Mouse (Mus musculus): Measurements from ENCODE around the gene Sugp1.
"Not testable (repeated sequence)": the region's sequence is repeated elsewhere in the genome, so short reads cannot be mapped to it uniquely, and the experiment has no call there.

Gene Sugp1

DNA sequence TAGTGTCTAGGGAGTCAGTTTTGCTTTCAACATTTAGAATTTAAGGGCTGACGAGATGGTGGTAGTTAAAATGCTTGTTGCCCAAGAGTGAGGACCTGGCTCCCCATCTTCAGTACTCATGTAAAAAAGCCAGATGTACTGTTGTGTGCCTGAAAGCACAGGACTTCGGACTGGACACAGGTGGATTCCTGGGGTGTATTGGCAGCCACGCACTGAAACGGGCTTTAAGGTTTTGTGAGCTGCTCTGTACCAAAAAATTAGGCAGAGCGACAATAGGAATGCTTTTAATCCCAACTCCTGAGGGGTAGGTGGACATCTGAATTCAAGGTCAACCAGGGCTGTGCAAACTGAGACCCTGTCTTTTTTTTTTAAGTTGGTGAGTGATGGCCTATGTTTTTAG, 1.4 kb downstream of the Sugp1 start:
- no peak for DNase-seq (ENCODE audit: inconsistent ontology term)

DNA sequence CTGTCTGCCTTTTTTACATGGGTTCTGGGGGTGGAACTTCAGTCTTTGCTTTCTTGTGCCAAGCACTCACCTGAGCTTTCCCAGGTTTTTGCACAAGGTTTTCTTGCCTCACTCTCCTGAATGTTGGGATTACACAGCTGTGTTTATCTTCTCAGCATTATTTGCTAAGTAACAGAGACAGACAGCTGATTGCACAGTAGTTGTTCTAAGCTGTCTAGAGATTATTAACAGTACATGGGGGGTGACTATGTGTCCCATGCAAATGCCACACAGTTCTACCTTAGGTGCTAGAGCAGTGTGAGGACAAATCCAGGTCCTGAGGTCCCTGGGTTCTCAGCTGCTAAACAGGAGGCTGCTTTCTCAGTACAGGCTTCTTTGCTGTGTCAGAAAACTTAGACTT, 7.0 kb downstream of the Sugp1 start:
- DNase-seq (ENCODE audit: inconsistent ontology term): no peak

DNA sequence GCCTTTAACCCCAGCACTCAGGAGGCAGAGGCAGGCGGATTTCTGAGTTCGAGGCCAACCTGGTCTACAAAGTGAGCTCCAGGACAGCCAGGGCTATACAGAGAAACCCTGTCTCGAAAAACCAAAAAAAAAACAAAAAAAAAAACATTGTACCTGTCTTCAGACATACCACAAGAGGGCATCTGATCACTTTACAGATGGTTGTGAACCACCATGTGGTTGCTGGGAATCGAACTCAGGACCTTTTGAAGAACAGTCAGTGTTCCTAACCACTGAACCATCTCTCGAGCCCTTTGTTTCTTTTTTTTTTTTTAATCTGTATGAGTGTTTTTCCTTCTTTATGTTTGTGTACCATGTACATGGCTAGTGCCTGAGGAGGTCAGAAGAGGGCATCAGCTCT, 7.8 kb downstream of the Sugp1 start:
- not testable (repeated sequence) for DNase-seq (ENCODE audit: inconsistent ontology term)

DNA sequence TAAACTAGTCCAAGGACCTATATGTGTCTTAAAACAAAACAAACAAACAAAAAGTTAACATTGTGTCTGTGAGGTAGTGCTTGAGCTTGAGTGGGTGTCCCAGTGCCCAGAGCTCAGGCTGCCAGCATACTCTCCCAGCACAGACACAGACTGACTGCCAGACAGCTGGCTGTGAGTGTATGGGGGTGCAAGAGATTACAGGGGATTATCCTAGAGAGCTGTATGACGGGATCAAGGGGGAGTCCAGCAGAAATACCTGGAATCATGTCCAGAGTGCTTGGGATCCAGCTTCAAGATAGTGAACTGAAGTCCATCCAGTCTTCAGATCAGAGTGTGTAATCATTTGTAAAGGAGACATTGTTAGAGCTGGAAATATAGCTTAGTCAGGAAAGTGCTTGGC, 15.1 kb downstream of the Sugp1 start:
- DNase-seq (ENCODE audit: inconsistent ontology term): no peak

DNA sequence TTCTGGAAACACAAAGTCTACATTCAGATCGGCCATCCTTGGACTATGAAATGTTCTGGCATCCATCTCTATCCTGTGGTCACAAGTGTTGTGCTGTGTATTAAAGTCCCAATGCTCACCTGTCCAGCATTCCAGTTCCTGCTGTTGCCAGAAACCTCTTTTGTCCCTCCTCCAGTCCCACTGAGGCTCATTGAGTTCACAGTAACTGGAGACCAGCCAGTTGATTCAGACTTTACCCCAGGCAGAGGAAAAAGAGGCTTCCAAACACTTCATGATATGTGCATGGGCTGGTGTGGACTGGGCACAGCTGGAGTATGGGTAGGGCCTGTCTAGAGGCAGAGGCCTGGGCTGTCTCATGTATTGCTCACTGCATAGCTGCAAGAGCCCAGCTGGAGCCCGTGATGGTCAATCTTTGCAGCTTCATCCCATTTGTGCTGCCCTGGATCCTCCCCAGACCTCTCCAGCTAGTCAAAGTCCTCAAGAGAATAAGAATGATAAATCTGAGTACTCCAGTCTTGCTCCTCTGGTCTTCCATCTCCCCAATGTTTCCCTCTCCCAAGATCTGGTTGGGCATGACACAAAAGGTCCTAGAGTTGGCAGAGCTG, 29.3 kb downstream of the Sugp1 start:
- no peak for DNase-seq (ENCODE audit: inconsistent ontology term)

DNA sequence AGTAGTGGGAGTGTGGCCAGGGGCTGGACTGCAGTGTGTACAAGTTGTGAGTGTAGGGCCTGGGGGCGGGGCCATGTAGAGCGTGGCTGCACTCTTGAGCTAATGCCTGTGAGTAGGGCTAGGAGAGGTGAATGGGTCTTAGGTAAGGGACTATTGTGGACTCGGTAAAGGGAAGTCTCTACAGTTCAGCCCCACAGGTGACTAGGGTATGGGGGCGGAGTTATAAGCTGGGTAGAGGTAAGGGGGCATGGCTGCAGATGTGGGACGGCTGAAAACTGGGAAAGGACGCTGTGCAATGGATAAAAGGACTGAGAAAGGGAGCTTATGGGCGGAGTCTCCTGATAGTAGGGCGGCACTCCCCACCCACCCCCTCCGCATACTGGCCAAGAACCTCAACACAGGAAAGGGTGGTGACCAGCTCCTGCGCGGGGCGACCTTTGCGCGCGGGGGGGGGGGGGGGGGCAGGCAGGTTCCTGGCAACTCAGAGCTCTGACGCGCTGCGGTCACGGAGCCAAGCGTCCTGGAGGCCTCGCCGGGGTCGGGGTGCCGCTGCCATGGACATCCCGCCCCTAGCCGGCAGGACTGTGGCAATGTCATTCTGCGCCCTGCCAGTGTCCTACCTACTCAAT, 29.9 kb downstream of the Sugp1 start, which contains the start of gene Tm6sf2:
TSS of gene Tm6sf2 (plus strand) at position 484 of the 629 bp plus-strand sequence.
- no peak for DNase-seq (ENCODE audit: inconsistent ontology term)

DNA sequence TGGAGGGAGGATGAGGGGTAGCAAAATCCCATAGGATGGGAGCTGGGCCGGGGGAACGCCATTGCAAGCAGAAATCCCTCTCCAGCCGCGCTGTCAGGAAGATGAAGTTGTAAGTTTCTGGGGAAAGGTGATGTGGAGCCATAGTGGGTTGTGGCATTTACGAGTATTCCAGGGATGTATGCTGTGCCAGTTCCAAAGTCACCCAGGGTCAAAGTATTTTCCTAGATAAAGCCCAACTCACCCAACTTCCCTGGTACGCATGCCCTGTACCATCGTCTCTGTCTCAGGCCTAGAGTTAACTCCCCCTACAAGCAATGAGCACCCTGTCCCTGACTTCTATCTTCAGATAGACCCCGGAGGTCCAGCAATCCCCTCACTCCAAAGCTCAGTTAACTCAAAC, 30.5 kb downstream of the Sugp1 start:
- DNase-seq (ENCODE audit: inconsistent ontology term): no peak

DNA sequence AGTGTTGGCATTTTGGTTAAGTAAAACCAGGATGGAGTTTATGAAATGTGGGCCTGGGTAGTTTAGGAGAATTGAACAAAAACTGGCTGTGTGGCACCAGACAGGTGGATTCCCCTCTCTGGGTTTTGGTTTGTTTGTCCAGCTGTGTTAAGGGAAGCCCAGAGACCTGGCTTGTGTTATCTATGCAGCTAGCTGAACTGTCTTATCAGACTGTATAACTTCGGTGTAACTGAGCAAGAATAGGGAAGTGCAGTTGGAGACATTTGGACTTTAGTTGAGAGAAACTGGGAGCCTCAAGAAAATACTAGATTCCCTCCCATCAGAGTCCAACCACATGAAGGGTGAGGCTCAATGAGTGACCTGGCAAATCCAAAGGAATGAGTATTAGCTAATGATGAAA, 31.1 kb downstream of the Sugp1 start:
- no peak for DNase-seq (ENCODE audit: inconsistent ontology term)

DNA sequence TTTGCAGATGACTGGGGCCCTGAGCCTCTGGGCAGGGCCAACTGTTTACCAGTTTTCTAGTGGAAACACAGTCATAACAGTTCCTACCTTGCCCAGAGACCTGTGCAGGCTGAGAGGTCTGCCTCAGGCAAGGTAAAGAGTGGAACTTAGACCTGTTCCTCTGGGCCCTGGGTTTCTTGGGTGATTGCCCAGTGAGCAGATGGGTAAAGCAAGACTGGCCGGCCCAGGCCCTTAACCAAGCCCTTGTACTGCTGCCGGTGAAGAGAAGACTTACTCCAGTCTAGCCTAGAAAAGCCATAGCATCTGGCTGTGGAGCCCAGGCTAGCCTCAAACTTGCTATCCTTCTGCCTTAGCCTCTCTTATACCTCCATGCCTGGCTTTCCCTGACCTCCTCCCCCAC, 39.4 kb downstream of the Sugp1 start:
- DNase-seq (ENCODE audit: inconsistent ontology term): no peak

DNA sequence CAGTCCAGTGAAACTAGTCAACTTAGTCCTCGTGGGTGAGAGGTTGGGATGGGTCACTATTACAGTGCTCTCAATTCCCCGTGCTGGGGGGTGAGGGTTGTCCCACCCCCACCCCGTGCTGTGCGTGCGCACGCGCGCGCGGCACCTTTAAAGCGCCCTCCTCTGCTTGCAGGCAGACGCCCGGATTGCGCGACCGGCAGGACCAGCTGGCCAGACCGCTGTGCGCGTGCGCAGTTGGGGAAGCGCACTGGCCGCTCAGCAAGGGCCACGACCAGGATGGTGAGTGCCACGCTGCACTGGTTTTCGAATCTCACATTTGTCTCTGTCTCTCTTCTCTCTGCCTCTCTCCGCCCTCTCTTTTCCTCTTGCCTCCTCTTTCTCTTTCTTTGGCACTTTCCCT, 40.7 kb downstream of the Sugp1 start, which contains the start of gene Hapln4:
TSS of gene Hapln4 (plus strand) at position 173 of the 400 bp plus-strand sequence.
- DNase-seq (ENCODE audit: inconsistent ontology term): peak; percentile 63

DNA sequence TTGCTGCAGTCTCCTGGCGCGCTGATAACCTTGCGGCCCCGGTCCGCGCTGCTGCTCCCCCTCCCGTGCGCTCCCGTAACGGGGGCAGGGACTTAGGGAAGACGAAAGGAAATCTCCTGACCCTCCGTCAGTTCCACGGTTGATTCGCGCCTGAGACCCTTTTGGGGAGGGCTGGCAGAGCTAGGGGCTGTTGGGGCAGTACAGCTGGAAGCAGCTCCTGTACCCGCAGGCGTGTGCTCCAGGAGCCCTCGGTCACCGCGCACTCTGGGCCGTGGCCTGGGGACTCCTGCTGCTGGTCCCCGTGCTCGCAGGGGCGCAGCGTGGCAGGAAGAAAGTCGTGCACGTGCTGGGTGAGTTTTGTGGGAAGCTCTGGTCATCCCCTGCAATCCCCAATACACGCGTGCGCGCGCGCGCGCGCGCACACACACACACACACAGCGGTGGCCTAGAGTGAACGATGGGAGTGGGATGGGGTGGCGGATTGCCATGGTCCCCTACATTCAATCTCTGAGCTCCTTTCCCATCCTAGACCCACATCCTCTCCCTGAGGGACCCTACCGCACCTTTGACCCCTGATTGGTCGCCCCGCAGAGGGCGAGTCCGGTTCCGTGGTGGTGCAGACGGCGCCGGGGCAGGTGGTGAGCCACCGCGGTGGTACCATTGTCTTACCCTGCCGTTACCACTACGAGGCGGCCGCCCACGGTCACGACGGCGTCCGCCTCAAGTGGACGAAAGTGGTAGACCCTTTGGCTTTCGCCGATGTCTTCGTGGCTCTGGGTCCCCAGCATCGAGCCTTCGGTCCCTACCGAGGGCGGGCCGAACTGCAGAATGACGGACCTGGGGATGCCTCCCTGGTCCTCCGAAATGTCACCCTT, 41.8 kb downstream of the Sugp1 start:
- DNase-seq (ENCODE audit: inconsistent ontology term): peak; percentile 44

DNA sequence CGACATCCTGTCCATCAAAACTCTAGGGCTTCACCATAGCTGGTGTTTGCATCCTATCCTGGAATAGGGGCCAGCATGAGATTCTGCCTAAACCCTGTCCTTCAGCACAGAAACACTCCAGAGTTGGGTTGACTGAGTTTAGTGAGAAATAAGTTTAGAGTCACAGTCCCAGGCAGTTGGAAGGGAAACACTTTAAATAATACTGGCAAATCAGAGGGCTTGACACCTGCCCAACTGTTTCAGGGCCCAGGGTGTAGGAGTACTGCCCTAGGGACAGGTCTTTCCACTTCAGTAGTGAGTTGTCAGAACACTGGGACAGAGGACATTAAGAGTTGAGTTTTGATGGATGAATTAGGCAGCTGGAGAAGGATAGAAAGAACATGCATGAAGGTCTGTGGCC, 43.5 kb downstream of the Sugp1 start:
- DNase-seq (ENCODE audit: inconsistent ontology term): no peak

DNA sequence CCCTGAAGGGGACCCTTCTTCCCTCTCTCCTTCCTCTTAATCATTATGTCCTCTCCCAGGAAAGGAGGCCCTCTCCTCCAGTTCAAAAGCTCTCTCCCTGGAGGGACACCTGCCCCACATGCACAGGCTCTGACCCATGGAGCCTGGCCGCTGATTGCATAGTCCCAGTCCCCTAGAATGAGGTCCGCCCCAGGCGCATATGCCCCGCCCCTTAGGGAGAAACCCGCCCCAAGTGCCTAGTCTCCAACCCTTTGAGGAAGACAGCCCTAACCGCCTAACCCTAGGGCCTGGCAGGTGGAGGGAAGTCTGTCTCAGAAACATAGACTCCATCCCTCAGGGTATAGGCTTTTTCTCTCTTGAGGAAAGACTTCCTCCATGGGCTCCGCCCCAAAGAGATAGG, 44.6 kb downstream of the Sugp1 start:
- DNase-seq (ENCODE audit: inconsistent ontology term): no peak

DNA sequence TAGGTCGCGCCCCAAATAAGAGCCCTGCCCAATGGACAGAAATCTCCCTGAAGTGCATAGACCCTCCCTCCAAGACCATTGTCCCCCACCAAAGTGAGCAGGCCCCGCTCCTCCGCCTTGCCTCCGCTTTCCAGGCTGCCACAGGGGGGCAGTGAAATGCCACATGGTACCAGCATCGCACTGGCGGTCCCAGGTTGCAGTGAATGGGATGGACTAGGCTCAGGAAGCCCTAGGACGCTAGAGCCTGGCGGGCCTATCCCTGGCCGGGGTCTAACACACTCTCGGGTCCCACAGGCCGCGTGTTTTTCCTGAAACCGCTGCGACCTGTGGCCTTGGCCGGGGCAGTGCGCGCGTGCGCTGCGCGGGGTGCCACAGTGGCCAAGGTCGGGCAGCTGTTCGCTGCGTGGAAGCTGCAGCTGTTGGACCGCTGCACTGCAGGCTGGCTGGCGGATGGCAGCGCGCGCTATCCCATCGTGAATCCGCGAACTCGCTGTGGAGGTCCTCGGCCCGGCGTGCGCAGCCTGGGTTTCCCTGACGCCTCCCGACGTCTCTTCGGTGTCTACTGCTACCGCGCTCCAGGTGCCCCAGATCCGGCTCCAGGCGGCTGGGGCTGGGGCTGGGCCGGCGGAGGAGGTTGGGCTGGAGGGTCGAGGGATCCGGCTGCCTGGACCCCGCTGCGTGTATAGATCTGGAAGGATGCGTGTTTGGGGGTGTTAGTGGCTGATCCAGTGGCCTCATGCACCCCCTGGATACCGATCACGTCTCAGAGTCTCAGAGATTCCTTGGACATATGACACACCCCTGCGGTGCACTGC, 45.4 kb downstream of the Sugp1 start:
- DNase-seq (ENCODE audit: inconsistent ontology term): peak; percentile 58

DNA sequence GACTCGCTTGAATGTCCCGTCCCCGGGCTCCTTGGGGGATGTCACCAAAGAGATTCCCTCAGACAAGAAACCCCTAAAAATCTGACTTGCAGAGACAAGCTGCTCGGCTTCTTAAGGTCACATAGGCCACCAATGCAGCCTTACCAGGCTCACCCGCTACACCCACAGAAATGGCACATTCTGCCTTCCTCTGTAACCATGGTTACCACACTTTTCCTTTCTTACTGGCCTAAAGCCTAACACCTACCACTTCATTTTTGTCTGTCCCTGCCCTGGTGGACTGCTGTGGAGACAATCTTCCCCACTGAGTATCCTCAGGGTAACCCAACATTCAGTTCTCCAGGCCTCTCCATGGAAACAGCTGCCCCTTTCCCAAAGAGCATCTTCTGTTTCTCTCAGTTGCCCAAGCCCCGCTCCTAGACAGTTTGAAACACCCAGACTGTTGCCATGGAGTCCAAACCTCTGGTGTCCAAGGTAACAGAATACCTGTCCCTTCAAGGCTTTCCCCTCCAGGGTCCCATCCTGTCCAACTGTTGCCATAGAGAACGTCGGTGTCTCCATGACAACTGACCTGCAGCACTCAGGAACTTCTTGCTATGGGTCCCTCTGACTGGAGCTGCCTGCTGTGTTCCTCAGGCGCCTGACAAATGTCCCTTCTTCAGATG, 46.8 kb downstream of the Sugp1 start:
- no peak for DNase-seq (ENCODE audit: inconsistent ontology term)

DNA sequence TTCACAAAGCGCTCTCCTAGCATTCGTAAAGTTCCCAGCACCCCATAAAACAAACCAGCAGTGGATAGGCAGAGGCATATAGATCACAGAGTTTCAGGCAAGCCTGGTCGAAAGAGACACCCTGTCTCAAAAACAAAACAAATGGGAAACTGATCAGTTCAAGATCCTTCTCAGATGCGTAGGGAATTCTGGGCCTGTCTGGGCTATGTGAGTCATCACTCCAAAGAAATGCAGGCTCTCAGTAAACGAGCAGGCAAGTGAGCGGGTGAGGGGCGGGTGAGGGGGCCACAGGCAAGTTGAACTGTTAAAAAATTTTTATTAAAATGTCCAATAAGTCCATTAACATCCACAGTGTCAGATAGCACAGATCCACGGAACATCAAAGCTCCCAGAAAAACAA, 50.2 kb downstream of the Sugp1 start:
- DNase-seq (ENCODE audit: inconsistent ontology term): no peak

DNA sequence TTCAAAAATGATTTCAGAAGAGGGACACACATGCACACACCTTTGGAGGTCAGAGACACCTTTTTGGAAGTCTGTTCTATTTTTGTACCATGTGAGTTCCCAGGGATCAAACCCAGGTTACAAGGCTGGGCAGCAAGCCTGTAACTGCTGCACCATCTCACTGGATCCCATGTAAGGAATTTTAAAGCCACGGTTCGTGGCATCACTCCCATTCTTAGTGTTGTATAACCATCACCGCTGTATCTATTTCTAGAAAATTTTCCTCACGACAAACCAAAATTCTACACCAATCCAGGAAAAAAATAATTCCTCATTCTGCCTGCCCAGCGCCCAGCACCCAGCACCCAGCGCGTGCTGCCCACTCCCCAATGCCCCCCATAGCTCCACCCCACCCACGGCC, 56.7 kb downstream of the Sugp1 start:
- no peak for DNase-seq (ENCODE audit: inconsistent ontology term)

DNA sequence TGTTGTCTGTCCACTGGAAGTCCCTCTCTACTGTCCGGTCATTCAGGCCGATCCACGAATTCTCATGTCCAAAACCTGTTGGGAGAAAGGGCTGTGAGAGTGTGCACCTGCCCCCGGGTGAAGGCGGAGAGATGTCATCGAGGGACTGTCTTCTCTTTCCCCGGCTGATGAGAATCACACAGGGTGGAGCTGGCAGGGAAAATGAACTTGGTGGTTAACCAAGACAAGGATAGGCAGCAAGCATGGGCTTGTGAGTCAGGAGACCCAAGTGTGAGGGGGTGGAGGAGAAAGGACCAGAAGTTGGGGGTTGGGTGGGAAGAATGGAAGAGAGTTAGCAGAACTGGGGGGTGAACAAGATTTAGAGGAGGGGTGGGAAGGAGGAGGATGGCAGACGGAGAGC, 57.6 kb downstream of the Sugp1 start:
- no peak for DNase-seq (ENCODE audit: inconsistent ontology term)

DNA sequence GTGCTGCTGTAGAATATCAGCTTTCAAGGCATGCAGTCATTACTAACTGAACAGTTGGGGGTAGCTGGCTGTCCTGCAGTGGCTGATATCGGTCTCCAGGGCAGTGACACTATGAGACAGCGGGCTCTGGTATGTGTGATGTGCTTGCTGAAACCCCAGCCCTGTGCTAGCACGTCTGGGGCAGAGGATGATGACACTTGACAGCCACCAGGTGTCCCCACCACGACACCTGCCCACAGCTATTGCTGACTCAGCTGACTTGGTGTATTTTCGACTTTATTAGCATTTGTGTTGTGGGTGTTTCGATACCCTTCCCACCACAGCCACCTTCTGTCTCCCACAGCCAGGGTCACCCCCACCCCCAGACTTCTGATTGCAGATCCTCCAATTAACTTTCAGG, 61.9 kb downstream of the Sugp1 start:
- peak; percentile 63 for DNase-seq (ENCODE audit: inconsistent ontology term)

DNA sequence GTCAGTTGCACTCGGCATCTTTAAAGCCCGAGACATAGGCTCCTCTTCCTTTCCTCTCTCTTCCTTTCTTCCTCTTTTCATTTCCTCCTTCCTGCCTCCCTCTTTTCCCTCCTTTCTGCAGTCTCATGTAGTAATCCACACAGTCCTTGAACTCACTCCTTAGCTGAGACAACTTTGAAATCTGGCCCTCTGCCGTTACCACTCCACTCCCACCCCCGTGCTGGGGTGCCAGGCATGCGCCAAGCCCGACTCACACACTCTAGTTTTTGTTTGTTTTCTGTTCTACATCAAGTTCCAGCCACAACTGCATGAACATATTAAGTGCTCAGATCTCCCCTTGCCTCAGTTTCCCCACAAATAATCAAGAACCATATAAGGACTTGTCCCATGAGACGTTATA, 62.3 kb downstream of the Sugp1 start:
- DNase-seq (ENCODE audit: inconsistent ontology term): no peak

DNA sequence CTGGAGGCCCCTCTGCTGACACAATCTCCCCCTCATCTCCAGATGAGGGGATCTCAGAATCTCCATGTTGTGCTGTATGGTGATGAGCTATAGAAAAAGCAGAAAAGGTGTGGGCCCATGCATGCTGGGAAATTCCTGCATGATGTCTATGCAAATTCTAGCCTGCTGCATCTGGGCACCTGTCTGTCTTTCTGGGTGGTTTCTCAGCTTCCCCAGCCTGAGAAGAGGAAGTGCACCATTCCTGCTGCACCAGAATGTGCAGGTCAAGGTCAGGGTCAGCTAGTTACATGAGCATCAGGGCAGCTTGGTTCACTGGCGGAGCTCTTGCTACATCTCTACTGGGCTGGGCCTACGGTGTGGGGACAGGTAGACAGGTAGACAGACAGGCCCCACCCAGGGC, 67.8 kb downstream of the Sugp1 start:
- no peak for DNase-seq (ENCODE audit: inconsistent ontology term)
